Mouse (Mus musculus): ENCODE results near the gene Nr2c2. TPM values are rescaled to one million over a fixed set of nuclear protein-coding genes. Genes with fewer than 3 reads are reported as not detected.

The Nr2c2 gene
- total RNA-seq, 2 experiments from 2014 or later: 84.3 to 90.7 TPM

Other genes with a start within 250 kb of the Nr2c2 start
- 10 to 100 TPM; 20.9 to 22.4 TPM for gene Ccdc174, start 213.3 kb upstream of the Nr2c2 start, total RNA-seq (2021)
- 1 to 10 TPM; 1.9 to 2.3 TPM for gene 4930590J08Rik, start 188.6 kb upstream of the Nr2c2 start, total RNA-seq (2021)
- gene Fgd5, start 112.5 kb upstream of the Nr2c2 start, total RNA-seq (2021): 1 to 10 TPM; 5.3 to 5.5 TPM
- gene Mrps25, start 92.6 kb downstream of the Nr2c2 start, total RNA-seq (2021): 10 to 100 TPM; 50.0 to 56.0 TPM
- gene Rbsn, start 123.5 kb downstream of the Nr2c2 start, total RNA-seq (2021): 10 to 100 TPM; 36.1 to 38.7 TPM
- gene Trh, start 153.3 kb downstream of the Nr2c2 start, total RNA-seq (2021): 1 to 10 TPM; 1.3 to 1.7 TPM